Mouse (Mus musculus) hindbrain, embryonic 14.5 days (tissue): Measurements from ENCODE around the gene R3hdm2. TPM values are rescaled to one million over a fixed set of nuclear protein-coding genes. Genes with fewer than 3 reads are reported as not detected.

Experiments used
- ATAC-seq: fragments of 200-750 bp; cut with Nextera tagmentation; 2 replicates; pipeline ENCODE4 v1.8.0; 2017; ENCODE audit warnings: moderate number of reproducible peaks, mild to moderate bottlenecking, moderate TSS enrichment, moderate library complexity; ENCODE audit not compliant: low FRiP score
- DNase-seq: peaks from one replicate; pipeline ENCODE4 v3.0.0-alpha.2; 2015; ENCODE audit warnings: low spot score
- H3K27ac ChIP-seq: fragments of 300-500 bp; sonication (generic); 2 replicates; pipeline ENCODE4 v1.5.1; 2014; ENCODE audit warnings: mild to moderate bottlenecking, moderate library complexity
- H3K27me3 ChIP-seq: fragments of 300-500 bp; sonication (generic); 2 replicates; pipeline ENCODE4 v1.6.1; 2014; ENCODE audit warnings: mild to moderate bottlenecking, low read length, mixed read lengths; ENCODE audit not compliant: control insufficient read depth, insufficient read depth
- H3K36me3 ChIP-seq: fragments of 300-500 bp; sonication (generic); replicated peaks from 2 replicates; pipeline ENCODE4 v1.6.1; 2014; ENCODE audit not compliant: control insufficient read depth, insufficient read depth
- H3K4me1 ChIP-seq: fragments of 300-500 bp; sonication (generic); replicated peaks from 2 replicates; pipeline ENCODE4 v1.6.1; 2014; ENCODE audit warnings: antibody characterized with exemption, low read length, mixed read lengths; ENCODE audit not compliant: control insufficient read depth, insufficient read depth
- H3K4me2 ChIP-seq: fragments of 300-500 bp; sonication (generic); replicated peaks from 2 replicates; pipeline ENCODE4 v1.6.1; 2014; ENCODE audit warnings: mild to moderate bottlenecking, moderate library complexity
- H3K4me3 ChIP-seq: fragments of 300-500 bp; sonication (generic); replicated peaks from 2 replicates; pipeline ENCODE4 v1.5.1; 2014; ENCODE audit warnings: mild to moderate bottlenecking, low read length
- H3K9ac ChIP-seq: fragments of 300-500 bp; sonication (generic); 2 replicates; pipeline ENCODE4 v1.6.1; 2014
- H3K9me3 ChIP-seq: fragments of 300-500 bp; sonication (generic); 2 replicates; pipeline ENCODE4 v1.6.1; 2016; ENCODE audit warnings: low read length; ENCODE audit not compliant: control insufficient read depth
- WGBS: fragments of 180-500 bp; shearing (Covaris S2); extraction: QIAGEN DNeasy Blood & Tissue Kit; methylation state at CpG from one replicate; pipeline ENCODE4 v1.1.7; 2014; 5-methylcytosine and 5-hydroxymethylcytosine counted together
- polyA plus RNA-seq: library from polyadenylated mRNA; unstranded; fragments of >200 nt; fragmentation: Nextera tagmentation; extraction: Ambion mirVana; gene quantifications from 2 replicates; pipeline ENCODE4 v1.2.1, GENCODE M21; 2014

R3hdm2 gene
- polyA plus RNA-seq, 1 experiment from 2014 or later: 32.3 TPM

- Histone ChIP-seq H3K4me1 (no peaks in the 10 kb centered on the region), H3K36me3 (no peaks in the 10 kb centered on the region), H3K9me3 (no peaks in the 10 kb centered on the region), H3K27me3 (no peaks in the 10 kb centered on the region), H3K4me2 (no peak overlapping the region), H3K4me3 (no peak overlapping the region), H3K27ac (no peak overlapping the region), H3K9ac (no peak overlapping the region)
- DNase-seq: no peak
- ATAC-seq: no peak
- WGBS: 57% methylated on average over 2 of the region's 2 CpGs
Observed at GRCm38 (mm10) chr10:127371023-127371422, 9.1 kb upstream of the R3hdm2 start.

- no peaks in the 10 kb centered on the region for H3K27me3 ChIP-seq
- H3K4me2 ChIP-seq: no peak overlapping the region
- DNase-seq (no peak), ATAC-seq (no peak)
- 80% methylated on average over 3 of the region's 3 CpGs for WGBS
- no peaks in the 10 kb centered on the region for H3K9me3 ChIP-seq
- peaks cover 10% of the 10 kb centered on the region; the same call in 1 of the 2 replicates for H3K4me1 ChIP-seq
- no peak overlapping the region for H3K4me3 ChIP-seq
- H3K9ac ChIP-seq: no peak overlapping the region
- H3K36me3 ChIP-seq: no peaks in the 10 kb centered on the region
- no peak overlapping the region for H3K27ac ChIP-seq
Observed at GRCm38 (mm10) chr10:127377700-127378099, 2.4 kb upstream of the R3hdm2 start.

- no peaks in the 10 kb centered on the region for H3K27me3 ChIP-seq
- DNase-seq (no peak), ATAC-seq (no peak)
- peaks cover 10% of the 10 kb centered on the region; the same call in 1 of the 2 replicates for H3K4me1 ChIP-seq
- peak overlapping the region; percentile 93 for H3K27ac ChIP-seq
- peak overlapping the region; percentile 93; the same call in 1 of the 2 replicates for H3K9ac ChIP-seq
- WGBS: 90% methylated on average over 8 of the region's 8 CpGs
- no peaks in the 10 kb centered on the region for H3K36me3 ChIP-seq
- H3K4me3 ChIP-seq: peak overlapping the region; percentile 64
- H3K4me2 ChIP-seq: peak overlapping the region; percentile 61
- no peaks in the 10 kb centered on the region for H3K9me3 ChIP-seq
Observed at GRCm38 (mm10) chr10:127379654-127380053, 473 bp upstream of the R3hdm2 start.

GRCm38 (mm10) chr10:127380767-127381742 lies 928 bp downstream of the R3hdm2 start:
- peaks cover 10% of the 10 kb centered on the region; the same call in 1 of the 2 replicates for H3K4me1 ChIP-seq
- no peaks in the 10 kb centered on the region for H3K36me3 ChIP-seq
- H3K4me3 ChIP-seq: peak overlapping the region; percentile 64
- 3% methylated on average over 47 of the region's 79 CpGs for WGBS
- ATAC-seq (peak; percentile 79), DNase-seq (peak; percentile 39)
- peak overlapping the region; percentile 75 for H3K4me2 ChIP-seq
- no peaks in the 10 kb centered on the region for H3K27me3 ChIP-seq
- H3K27ac ChIP-seq: peak overlapping the region; percentile 93
- no peaks in the 10 kb centered on the region for H3K9me3 ChIP-seq
- H3K9ac ChIP-seq: peak overlapping the region; percentile 93

- H3K9ac ChIP-seq: peak overlapping the region; percentile 93
- ATAC-seq (no peak), DNase-seq (no peak)
- peak overlapping the region; percentile 93; the same call in 1 of the 2 replicates for H3K27ac ChIP-seq
- WGBS: 67% methylated on average over 2 of the region's 2 CpGs
- H3K4me1 ChIP-seq: peaks cover 10% of the 10 kb centered on the region; the same call in 1 of the 2 replicates
- peak overlapping the region; percentile 75 for H3K4me2 ChIP-seq
- peak overlapping the region; percentile 64 for H3K4me3 ChIP-seq
- H3K27me3 ChIP-seq: no peaks in the 10 kb centered on the region
- H3K9me3 ChIP-seq: no peaks in the 10 kb centered on the region
- no peaks in the 10 kb centered on the region for H3K36me3 ChIP-seq
Observed at GRCm38 (mm10) chr10:127381743-127382134, 1.6 kb downstream of the R3hdm2 start.

- 89% methylated on average over 6 of the region's 6 CpGs for WGBS
- Histone ChIP-seq H3K4me2 (no peak overlapping the region), H3K4me1 (no peaks in the 10 kb centered on the region), H3K36me3 (peaks cover 16% of the 10 kb centered on the region), H3K9me3 (no peaks in the 10 kb centered on the region), H3K9ac (no peak overlapping the region), H3K27ac (no peak overlapping the region), H3K4me3 (no peak overlapping the region), H3K27me3 (no peaks in the 10 kb centered on the region)
- ATAC-seq: no peak
- DNase-seq: no peak
Observed at GRCm38 (mm10) chr10:127391774-127392173, 11.6 kb downstream of the R3hdm2 start.

GRCm38 (mm10) chr10:127404701-127405100 lies 24.6 kb downstream of the R3hdm2 start:
- 97% methylated on average over 3 of the region's 3 CpGs for WGBS

GRCm38 (mm10) chr10:127407391-127407790 lies 27.3 kb downstream of the R3hdm2 start:
- WGBS: 60% methylated on average over 4 of the region's 4 CpGs
- DNase-seq: no peak
- no peak overlapping the region for H3K4me2 ChIP-seq

More at GRCm38 (mm10) chr10:127404701-127405100, 24.6 kb downstream of the R3hdm2 start:
- H3K4me2 ChIP-seq: no peak overlapping the region
- H3K27me3 ChIP-seq: no peaks in the 10 kb centered on the region
- H3K27ac ChIP-seq: no peak overlapping the region
- no peak for DNase-seq
- peaks cover 35% of the 10 kb centered on the region for H3K36me3 ChIP-seq
- no peak overlapping the region for H3K9ac ChIP-seq
- H3K4me1 ChIP-seq: no peaks in the 10 kb centered on the region
- no peak for ATAC-seq
- no peaks in the 10 kb centered on the region for H3K9me3 ChIP-seq
- H3K4me3 ChIP-seq: no peak overlapping the region

GRCm38 (mm10) chr10:127412101-127412500 lies 32.0 kb downstream of the R3hdm2 start:
- DNase-seq (no peak), ATAC-seq (no peak)
- 35% methylated on average over 5 of the region's 5 CpGs for WGBS
- H3K27ac ChIP-seq: no peak overlapping the region
- H3K4me3 ChIP-seq: no peak overlapping the region
- H3K27me3 ChIP-seq: no peaks in the 10 kb centered on the region
- H3K4me2 ChIP-seq: no peak overlapping the region
- H3K9me3 ChIP-seq: no peaks in the 10 kb centered on the region
- no peak overlapping the region for H3K9ac ChIP-seq
- no peaks in the 10 kb centered on the region for H3K4me1 ChIP-seq
- H3K36me3 ChIP-seq: no peaks in the 10 kb centered on the region

More at GRCm38 (mm10) chr10:127407391-127407790, 27.3 kb downstream of the R3hdm2 start:
- H3K9me3 ChIP-seq: no peaks in the 10 kb centered on the region
- no peak for ATAC-seq
- no peaks in the 10 kb centered on the region for H3K27me3 ChIP-seq
- H3K4me1 ChIP-seq: no peaks in the 10 kb centered on the region
- peaks cover 13% of the 10 kb centered on the region; the same call in 1 of the 2 replicates for H3K36me3 ChIP-seq
- no peak overlapping the region for H3K27ac ChIP-seq
- H3K9ac ChIP-seq: no peak overlapping the region
- no peak overlapping the region for H3K4me3 ChIP-seq
